Comparison of ENCODE assay signal across 14 mouse cellular contexts in genomic region chr14:58152110-58152509, GRCm38 (mm10).
"Had no signal": no experiment of that assay in that cellular context is flagged by ENCODE, and none has a peak within 500 bp of the region (broad histone marks: within the 10 kb centered on the region; RNA-seq: fewer than 3 reads in every experiment).

No protein-coding gene starts in this region.

- H3K9ac ChIP-seq: liver, embryonic 15.5 days had no signal

- DNase-seq: kidney, adult 8-10 months; kidney, postnatal 25 days; layer of hippocampus, postnatal 36 days; lung, adult 2 months; lung, postnatal 36 days; midbrain, embryonic 14.5 days; right cerebral cortex, postnatal 4 days; spleen, adult 18-20 months; thymus, adult 18-20 months; thymus, postnatal 25 days had no signal

- H3K9me3 ChIP-seq: liver, embryonic 15.5 days; midbrain, embryonic 10.5 days had no signal

- ATAC-seq: intestine, postnatal 0 days; lung, postnatal 0 days had no signal

- H3K4me3 ChIP-seq: liver, embryonic 15.5 days; midbrain, embryonic 10.5 days had no signal

- H3K27me3 ChIP-seq: liver, embryonic 15.5 days had no signal

- H3K4me1 ChIP-seq: liver, embryonic 15.5 days had no signal

- H3K36me3 ChIP-seq: liver, embryonic 15.5 days; midbrain, embryonic 10.5 days had no signal

- H3K4me2 ChIP-seq: liver, embryonic 15.5 days had no signal

- H3K27ac ChIP-seq: liver, embryonic 15.5 days; midbrain, embryonic 10.5 days had no signal
